Mouse (Mus musculus): ENCODE measurements at regions not wholly inside any gene's neighbourhood (a gene's known extent, or its start where the extent isn't known, plus 50 kb on each side); places are given as distances from the start of the nearest gene placed in this dataset.

DNA sequence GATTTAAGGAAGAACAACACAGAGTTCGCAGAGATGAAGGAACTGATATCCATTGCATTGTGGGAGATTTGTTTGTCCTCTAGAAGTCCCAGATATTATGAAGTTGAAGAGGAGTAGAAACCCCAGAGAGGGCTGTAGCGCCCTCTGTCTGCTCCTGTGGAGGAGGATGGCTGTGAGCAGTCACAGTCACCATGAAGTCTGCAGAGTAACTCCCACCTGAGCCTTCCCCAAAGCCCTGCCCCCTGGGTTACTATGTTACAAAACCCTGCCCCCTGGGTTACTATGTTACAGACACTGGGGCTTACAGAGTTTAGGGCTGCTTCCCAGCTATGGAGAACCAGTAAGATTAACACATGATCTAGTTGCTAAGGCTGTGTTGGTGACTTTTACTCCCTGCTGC is 62.9 kb upstream of the Irs2 start:
- Histone ChIP-seq H3K4me1 (replicated peaks; ENCODE audit: control insufficient read depth in 2 of 2, insufficient read depth in 2 of 2, low read length in 1 of 2) (no peaks in the 10 kb centered on the region), H3K4me2 (ENCODE audit: low read depth) (no peak overlapping the region), H3K27ac (no peak overlapping the region), H3K9me3 (ENCODE audit: control insufficient read depth, low read length) (no peaks in the 10 kb centered on the region), H3K36me3 (replicated peaks; ENCODE audit: control insufficient read depth, insufficient read depth, low read depth) (no peaks in the 10 kb centered on the region), H3K4me3 (ENCODE audit: insufficient read depth in 1 of 2, low read depth in 2 of 2, low read length in 2 of 2) (no peak overlapping the region), H3K27me3 (ENCODE audit: control insufficient read depth, insufficient read depth, low read length) (no peaks in the 10 kb centered on the region), H3K9ac (replicated peaks) (no peak overlapping the region)
- TF ChIP-seq CTCF (IDR thresholded peaks at IDR 0.05; ENCODE audit: low read depth) = peak; percentile 41; the same call in 1 of the 2 replicates
- TF ChIP-seq EP300 (IDR thresholded peaks at IDR 0.05; ENCODE audit: low read depth) = no peak
- no peak for DNase-seq (ENCODE audit: low read depth in 3 of 3, low spot score in 3 of 3)
- peak; percentile 52; the same call in 1 of the 2 replicates for ATAC-seq (ENCODE audit: insufficient read depth)
- WGBS (ENCODE audit: insufficient replicate concordance) = 29% methylated on average over 2 of the region's 2 CpGs

GRCm38 (mm10) chr8:11067450-11067849 is 59.2 kb upstream of the Irs2 start:
- Histone ChIP-seq H3K4me1 (replicated peaks; ENCODE audit: control insufficient read depth in 2 of 2, insufficient read depth in 2 of 2, low read length in 1 of 2) (no peaks in the 10 kb centered on the region), H3K9me3 (ENCODE audit: control insufficient read depth, low read length) (no peaks in the 10 kb centered on the region), H3K9ac (replicated peaks) (no peak overlapping the region), H3K27me3 (ENCODE audit: control insufficient read depth, insufficient read depth, low read length) (no peaks in the 10 kb centered on the region), H3K4me2 (ENCODE audit: low read depth) (no peak overlapping the region), H3K4me3 (ENCODE audit: insufficient read depth in 1 of 2, low read depth in 2 of 2, low read length in 2 of 2) (no peak overlapping the region), H3K36me3 (replicated peaks; ENCODE audit: control insufficient read depth, insufficient read depth, low read depth) (no peaks in the 10 kb centered on the region), H3K27ac (no peak overlapping the region)
- DNase-seq (ENCODE audit: low read depth in 3 of 3, low spot score in 3 of 3) (no peak), ATAC-seq (ENCODE audit: insufficient read depth) (no peak)
- WGBS (ENCODE audit: insufficient replicate concordance) = 35% methylated on average over 7 of the region's 7 CpGs
- TF ChIP-seq EP300 (IDR thresholded peaks at IDR 0.05; ENCODE audit: low read depth) = no peak
- no peak for TF ChIP-seq CTCF (IDR thresholded peaks at IDR 0.05; ENCODE audit: low read depth)

GRCm38 (mm10) chr8:11065990-11066389 is 57.7 kb upstream of the Irs2 start:
- Histone ChIP-seq H3K4me3 (ENCODE audit: insufficient read depth in 1 of 2, low read depth in 2 of 2, low read length in 2 of 2) (no peak overlapping the region), H3K27me3 (ENCODE audit: control insufficient read depth, insufficient read depth, low read length) (no peaks in the 10 kb centered on the region), H3K36me3 (replicated peaks; ENCODE audit: control insufficient read depth, insufficient read depth, low read depth) (no peaks in the 10 kb centered on the region), H3K9ac (replicated peaks) (no peak overlapping the region), H3K27ac (no peak overlapping the region), H3K9me3 (ENCODE audit: control insufficient read depth, low read length) (no peaks in the 10 kb centered on the region), H3K4me1 (replicated peaks; ENCODE audit: control insufficient read depth in 2 of 2, insufficient read depth in 2 of 2, low read length in 1 of 2) (no peaks in the 10 kb centered on the region), H3K4me2 (ENCODE audit: low read depth) (no peak overlapping the region)
- WGBS (ENCODE audit: insufficient replicate concordance) = 71% methylated on average over 9 of the region's 9 CpGs
- TF ChIP-seq CTCF (IDR thresholded peaks at IDR 0.05; ENCODE audit: low read depth) (no peak), EP300 (IDR thresholded peaks at IDR 0.05; ENCODE audit: low read depth) (no peak)
- DNase-seq (ENCODE audit: low read depth in 3 of 3, low spot score in 3 of 3) (no peak), ATAC-seq (ENCODE audit: insufficient read depth) (no peak)

- Histone ChIP-seq H3K4me3 (ENCODE audit: insufficient read depth in 1 of 2, low read depth in 2 of 2, low read length in 2 of 2) (no peak overlapping the region), H3K4me1 (replicated peaks; ENCODE audit: control insufficient read depth in 2 of 2, insufficient read depth in 2 of 2, low read length in 1 of 2) (no peaks in the 10 kb centered on the region), H3K27ac (no peak overlapping the region), H3K36me3 (replicated peaks; ENCODE audit: control insufficient read depth, insufficient read depth, low read depth) (no peaks in the 10 kb centered on the region), H3K27me3 (ENCODE audit: control insufficient read depth, insufficient read depth, low read length) (no peaks in the 10 kb centered on the region), H3K4me2 (ENCODE audit: low read depth) (no peak overlapping the region), H3K9me3 (ENCODE audit: control insufficient read depth, low read length) (no peaks in the 10 kb centered on the region), H3K9ac (replicated peaks) (no peak overlapping the region)
- 13% methylated on average over 4 of the region's 4 CpGs for WGBS (ENCODE audit: insufficient replicate concordance)
- TF ChIP-seq CTCF (IDR thresholded peaks at IDR 0.05; ENCODE audit: low read depth) = no peak
- TF ChIP-seq EP300 (IDR thresholded peaks at IDR 0.05; ENCODE audit: low read depth) = no peak
- DNase-seq (ENCODE audit: low read depth in 3 of 3, low spot score in 3 of 3) (no peak), ATAC-seq (ENCODE audit: insufficient read depth) (no peak)
Observed at GRCm38 (mm10) chr8:11065303-11065702, 57.0 kb upstream of the Irs2 start.

GRCm38 (mm10) chr8:11063058-11063457 is 54.8 kb upstream of the Irs2 start:
- TF ChIP-seq CTCF (IDR thresholded peaks at IDR 0.05; ENCODE audit: low read depth) = no peak
- no peak for TF ChIP-seq EP300 (IDR thresholded peaks at IDR 0.05; ENCODE audit: low read depth)
- WGBS (ENCODE audit: insufficient replicate concordance) = 54% methylated on average over 8 of the region's 8 CpGs
- H3K4me2 ChIP-seq (ENCODE audit: low read depth) = no peak overlapping the region
- no peaks in the 10 kb centered on the region for H3K9me3 ChIP-seq (ENCODE audit: control insufficient read depth, low read length)
- H3K27me3 ChIP-seq (ENCODE audit: control insufficient read depth, insufficient read depth, low read length) = no peaks in the 10 kb centered on the region
- H3K4me3 ChIP-seq (ENCODE audit: insufficient read depth in 1 of 2, low read depth in 2 of 2, low read length in 2 of 2) = no peak overlapping the region
- no peak overlapping the region for H3K9ac ChIP-seq (replicated peaks)
- no peaks in the 10 kb centered on the region for H3K36me3 ChIP-seq (replicated peaks; ENCODE audit: control insufficient read depth, insufficient read depth, low read depth)
- no peaks in the 10 kb centered on the region for H3K4me1 ChIP-seq (replicated peaks; ENCODE audit: control insufficient read depth in 2 of 2, insufficient read depth in 2 of 2, low read length in 1 of 2)
- no peak overlapping the region for H3K27ac ChIP-seq
- no peak for DNase-seq (ENCODE audit: low read depth in 3 of 3, low spot score in 3 of 3)
- no peak for ATAC-seq (ENCODE audit: insufficient read depth)
